Mouse (Mus musculus) neural tube, embryonic 12.5 days (tissue): ENCODE results near the gene Nos1ap. TPM values are rescaled to one million over a fixed set of nuclear protein-coding genes. Genes with fewer than 3 reads are reported as not detected.

ENCODE experiments used
- ATAC-seq: fragments of 200-750 bp; cut with Nextera tagmentation; 2 replicates; pipeline ENCODE4 v1.8.0; 2017; ENCODE audit warnings: low read depth, mild to moderate bottlenecking, moderate TSS enrichment, moderate library complexity; ENCODE audit not compliant: low FRiP score
- H3K27ac ChIP-seq: fragments of 300-500 bp; sonication (generic); 2 replicates; pipeline ENCODE4 v1.5.1; 2016
- H3K27me3 ChIP-seq: fragments of 300-500 bp; sonication (generic); replicated peaks from 2 replicates; pipeline ENCODE4 v1.6.1; 2016; ENCODE audit warnings: mild to moderate bottlenecking
- H3K36me3 ChIP-seq: fragments of 300-500 bp; sonication (generic); 2 replicates; pipeline ENCODE4 v1.6.1; 2016; ENCODE audit warnings: mild to moderate bottlenecking
- H3K4me1 ChIP-seq: fragments of 300-500 bp; sonication (generic); 2 replicates; pipeline ENCODE4 v1.6.1; 2016
- H3K4me2 ChIP-seq: fragments of 300-500 bp; sonication (generic); replicated peaks from 2 replicates; pipeline ENCODE4 v1.6.1; 2016; ENCODE audit warnings: mild to moderate bottlenecking
- H3K4me3 ChIP-seq: fragments of 300-500 bp; sonication (generic); 2 replicates; pipeline ENCODE4 v1.5.1; 2016
- H3K9ac ChIP-seq: fragments of 300-500 bp; sonication (generic); 2 replicates; pipeline ENCODE4 v1.6.1; 2016; ENCODE audit warnings: mild to moderate bottlenecking
- H3K9me3 ChIP-seq: fragments of 300-500 bp; sonication (generic); 2 replicates; pipeline ENCODE4 v1.6.1; 2016; ENCODE audit warnings: mild to moderate bottlenecking
- WGBS: fragments of 180-500 bp; shearing (Covaris S2); methylation state at CpG from one replicate; pipeline ENCODE4 v1.1.7; 2016; 5-methylcytosine and 5-hydroxymethylcytosine counted together
- polyA plus RNA-seq: library from polyadenylated mRNA; unstranded; fragments of >200 nt; fragmentation: Nextera tagmentation; extraction: Ambion mirVana; gene quantifications from 2 replicates; pipeline ENCODE4 v1.2.1, GENCODE M21; 2016

Gene Nos1ap
- polyA plus RNA-seq, 1 experiment from 2014 or later: 19.7 TPM

DNA sequence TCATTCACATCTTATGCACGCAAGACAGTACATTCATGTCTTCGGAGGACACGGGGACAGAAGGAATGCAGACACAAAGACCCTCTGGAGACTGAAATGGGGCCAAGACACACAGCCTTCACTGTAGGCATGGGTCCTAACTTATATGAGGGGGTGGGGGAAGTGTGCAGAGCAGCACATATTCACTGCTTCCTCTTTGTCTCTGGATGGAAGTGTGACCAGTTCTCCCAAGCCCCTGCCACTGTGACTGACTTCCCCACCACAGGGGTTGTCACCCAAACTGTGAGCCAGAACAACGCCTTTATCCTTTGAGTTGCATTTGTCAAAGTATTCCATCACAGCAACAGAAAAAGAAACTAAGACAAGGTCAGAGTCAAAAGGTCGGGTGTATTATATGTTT, 7.3 kb downstream of the Nos1ap start:
- Histone ChIP-seq H3K27ac (no peak overlapping the region), H3K36me3 (peaks cover 4% of the 10 kb centered on the region; the same call in 1 of the 2 replicates), H3K4me3 (no peak overlapping the region), H3K4me1 (no peaks in the 10 kb centered on the region), H3K4me2 (no peak overlapping the region), H3K9ac (no peak overlapping the region), H3K9me3 (peaks cover 9% of the 10 kb centered on the region), H3K27me3 (no peaks in the 10 kb centered on the region)
- 76% methylated on average over 5 of the region's 5 CpGs for WGBS
- no peak for ATAC-seq

DNA sequence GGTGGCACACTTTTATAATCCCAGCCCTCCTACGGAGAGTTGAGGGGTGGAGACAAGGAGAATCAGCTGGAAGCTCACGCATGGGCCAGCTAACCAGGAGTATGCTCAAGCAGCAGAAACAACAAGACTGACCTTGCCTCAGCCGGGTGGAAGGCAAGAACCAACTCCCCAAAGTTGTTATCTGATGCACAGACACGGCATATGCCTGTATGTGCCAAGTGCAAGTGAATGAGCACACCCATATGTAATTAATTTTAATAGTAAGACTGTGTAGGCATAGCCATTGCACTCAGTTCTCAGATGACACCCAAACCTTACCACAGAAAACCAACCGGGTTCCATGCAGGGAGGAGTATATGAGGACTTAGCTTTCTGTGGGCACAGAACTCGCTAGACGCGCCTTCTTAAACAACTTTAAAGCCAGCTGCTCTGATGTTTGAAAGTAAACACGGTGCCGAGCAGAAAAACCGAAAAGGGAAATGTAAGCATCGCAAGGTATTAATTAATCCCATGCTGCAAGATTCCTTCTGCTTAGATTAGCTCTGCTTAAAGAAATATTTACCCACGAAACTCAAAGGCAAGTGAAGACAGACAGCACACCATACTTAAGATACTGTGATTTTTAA, 9.1 kb downstream of the Nos1ap start:
- Histone ChIP-seq H3K9me3 (peaks cover 5% of the 10 kb centered on the region), H3K27me3 (no peaks in the 10 kb centered on the region), H3K4me1 (peaks cover 15% of the 10 kb centered on the region), H3K9ac (no peak overlapping the region), H3K4me3 (no peak overlapping the region), H3K36me3 (peaks cover 4% of the 10 kb centered on the region; the same call in 1 of the 2 replicates), H3K4me2 (no peak overlapping the region), H3K27ac (no peak overlapping the region)
- WGBS: 85% methylated on average over 13 of the region's 13 CpGs
- no peak for ATAC-seq

DNA sequence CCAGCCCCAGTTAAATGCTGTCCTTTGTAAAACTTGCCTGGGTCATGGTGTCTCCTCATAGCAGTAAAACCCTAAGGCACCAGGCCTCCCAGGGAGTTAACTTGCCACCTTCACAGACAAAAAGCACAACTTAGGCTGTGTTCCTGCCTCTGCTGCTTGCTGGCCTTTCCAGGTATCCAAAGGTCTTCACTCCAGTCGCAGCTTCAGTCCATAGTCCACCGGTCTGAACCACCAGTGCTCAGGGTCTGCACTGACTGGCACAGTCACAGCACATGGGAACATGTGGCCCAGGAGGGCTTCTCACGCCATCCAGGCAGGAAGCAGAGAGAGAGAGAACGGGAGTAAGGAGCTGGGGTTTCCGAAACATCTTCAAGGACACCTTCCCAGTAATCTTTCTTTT, 10.2 kb downstream of the Nos1ap start:
- no peak overlapping the region for H3K4me2 ChIP-seq
- H3K9ac ChIP-seq: no peak overlapping the region
- no peaks in the 10 kb centered on the region for H3K36me3 ChIP-seq
- H3K4me1 ChIP-seq: peaks cover 15% of the 10 kb centered on the region
- no peak overlapping the region for H3K27ac ChIP-seq
- ATAC-seq: no peak
- 94% methylated on average over 5 of the region's 5 CpGs for WGBS
- H3K9me3 ChIP-seq: no peaks in the 10 kb centered on the region
- H3K4me3 ChIP-seq: no peak overlapping the region
- no peaks in the 10 kb centered on the region for H3K27me3 ChIP-seq

DNA sequence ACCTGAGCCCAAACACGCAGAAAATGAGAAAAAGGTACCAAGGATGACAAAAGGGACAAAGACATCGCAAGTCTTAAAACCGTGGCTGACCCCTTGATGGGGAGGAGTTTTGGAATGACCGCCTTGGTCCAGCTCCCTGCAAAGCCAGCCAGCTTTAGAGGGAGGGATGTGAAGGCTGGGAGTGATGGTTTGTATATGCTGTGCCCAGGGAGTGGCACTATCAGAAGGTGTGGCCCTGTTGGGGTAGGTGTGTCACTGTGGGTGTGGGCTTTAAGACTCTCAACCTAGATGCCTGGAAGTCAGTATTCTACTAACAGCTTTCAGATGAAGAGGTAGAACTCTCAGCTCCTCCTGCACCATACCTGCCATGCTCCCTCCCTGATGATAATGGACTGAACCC, 10.6 kb downstream of the Nos1ap start:
- H3K9me3 ChIP-seq: no peaks in the 10 kb centered on the region
- no peak overlapping the region for H3K9ac ChIP-seq
- H3K4me3 ChIP-seq: no peak overlapping the region
- H3K4me2 ChIP-seq: no peak overlapping the region
- no peak overlapping the region for H3K27ac ChIP-seq
- H3K27me3 ChIP-seq: no peaks in the 10 kb centered on the region
- WGBS: 94% methylated on average over 4 of the region's 4 CpGs
- H3K36me3 ChIP-seq: no peaks in the 10 kb centered on the region
- H3K4me1 ChIP-seq: peaks cover 15% of the 10 kb centered on the region
- no peak for ATAC-seq

DNA sequence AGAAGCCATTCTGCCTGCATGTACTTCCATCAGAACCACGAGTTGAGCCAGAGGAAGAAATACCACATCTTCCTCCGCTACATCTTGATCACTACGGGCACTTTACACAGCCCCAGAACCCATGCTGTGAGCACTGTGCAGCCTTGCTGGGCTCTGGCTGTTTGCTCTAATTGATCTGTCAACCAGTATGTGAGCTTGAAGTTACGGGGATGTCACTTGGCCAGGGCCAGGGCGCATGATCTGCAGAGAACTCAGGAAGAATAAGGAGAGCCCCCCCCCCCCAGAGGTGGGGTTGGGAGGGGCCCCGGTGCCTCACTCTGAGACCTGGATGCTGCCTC, 13.0 kb downstream of the Nos1ap start:
- H3K9ac ChIP-seq: no peak overlapping the region
- H3K4me3 ChIP-seq: no peak overlapping the region
- peaks cover 15% of the 10 kb centered on the region for H3K4me1 ChIP-seq
- 19% methylated on average over 6 of the region's 6 CpGs for WGBS
- no peak for ATAC-seq
- H3K4me2 ChIP-seq: no peak overlapping the region
- H3K36me3 ChIP-seq: no peaks in the 10 kb centered on the region
- peaks cover 5% of the 10 kb centered on the region; the same call in 1 of the 2 replicates for H3K9me3 ChIP-seq
- no peaks in the 10 kb centered on the region for H3K27me3 ChIP-seq
- H3K27ac ChIP-seq: no peak overlapping the region

DNA sequence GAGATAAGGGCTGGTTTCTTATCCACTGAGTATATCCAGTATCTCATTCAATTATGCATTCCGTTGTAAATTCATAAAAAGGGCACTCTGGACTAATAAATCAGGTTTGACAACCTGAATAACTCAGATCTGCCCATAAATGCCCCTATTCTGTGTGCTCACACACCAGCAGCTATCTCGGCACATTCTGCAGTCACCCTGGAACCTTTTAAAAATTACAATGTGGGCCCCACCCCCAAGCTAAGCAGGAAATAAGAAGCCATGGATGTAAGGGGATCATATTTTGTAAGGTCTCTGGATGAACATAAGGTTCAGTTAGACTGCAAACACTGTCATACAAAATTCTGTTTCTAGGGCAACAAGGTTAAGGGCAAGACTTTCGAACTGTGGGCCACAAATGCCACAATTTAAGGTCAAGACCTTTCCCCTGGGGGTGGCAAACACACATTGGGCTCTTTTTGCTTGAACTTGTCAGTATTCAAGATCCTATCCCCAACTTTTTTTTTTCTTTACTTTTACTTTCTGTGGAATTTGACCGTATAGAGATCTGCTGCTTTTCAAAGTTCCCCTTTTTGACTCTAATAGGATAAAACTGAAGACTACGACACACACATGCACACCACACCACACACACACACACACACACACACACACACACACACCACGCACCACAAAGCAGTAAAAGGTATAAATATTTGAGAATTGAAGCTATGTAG, 13.5 kb downstream of the Nos1ap start:
- no peak overlapping the region for H3K27ac ChIP-seq
- no peaks in the 10 kb centered on the region for H3K36me3 ChIP-seq
- peaks cover 15% of the 10 kb centered on the region for H3K4me1 ChIP-seq
- no peaks in the 10 kb centered on the region for H3K27me3 ChIP-seq
- no peak for ATAC-seq
- WGBS: 49% methylated on average over 6 of the region's 6 CpGs
- H3K4me3 ChIP-seq: no peak overlapping the region
- no peak overlapping the region for H3K9ac ChIP-seq
- no peak overlapping the region for H3K4me2 ChIP-seq
- H3K9me3 ChIP-seq: peaks cover 5% of the 10 kb centered on the region; the same call in 1 of the 2 replicates

DNA sequence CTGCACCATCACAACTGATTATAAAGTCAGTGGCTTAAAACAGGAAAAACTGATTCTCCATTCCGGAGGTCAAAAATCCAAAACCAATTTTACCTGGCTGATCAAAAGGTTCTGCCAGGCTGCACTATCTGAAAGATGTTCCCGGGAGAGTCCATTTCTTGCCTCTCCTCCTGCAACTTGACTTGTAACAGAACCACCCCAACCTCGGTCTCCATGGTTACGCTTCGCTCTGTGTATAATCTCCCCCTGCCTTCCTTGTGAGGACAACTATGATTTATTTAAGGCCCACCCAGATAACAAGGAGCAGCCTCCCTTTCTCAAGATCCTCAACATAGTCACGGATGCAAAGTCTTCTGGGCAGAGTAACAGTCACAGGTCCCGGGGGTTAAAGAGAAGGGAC, 16.5 kb downstream of the Nos1ap start:
- no peak overlapping the region for H3K27ac ChIP-seq
- no peaks in the 10 kb centered on the region for H3K27me3 ChIP-seq
- no peak overlapping the region for H3K9ac ChIP-seq
- peaks cover 5% of the 10 kb centered on the region; the same call in 1 of the 2 replicates for H3K9me3 ChIP-seq
- 83% methylated on average over 7 of the region's 7 CpGs for WGBS
- H3K4me1 ChIP-seq: peaks cover 15% of the 10 kb centered on the region
- no peak overlapping the region for H3K4me3 ChIP-seq
- ATAC-seq: no peak
- H3K4me2 ChIP-seq: no peak overlapping the region
- no peaks in the 10 kb centered on the region for H3K36me3 ChIP-seq

DNA sequence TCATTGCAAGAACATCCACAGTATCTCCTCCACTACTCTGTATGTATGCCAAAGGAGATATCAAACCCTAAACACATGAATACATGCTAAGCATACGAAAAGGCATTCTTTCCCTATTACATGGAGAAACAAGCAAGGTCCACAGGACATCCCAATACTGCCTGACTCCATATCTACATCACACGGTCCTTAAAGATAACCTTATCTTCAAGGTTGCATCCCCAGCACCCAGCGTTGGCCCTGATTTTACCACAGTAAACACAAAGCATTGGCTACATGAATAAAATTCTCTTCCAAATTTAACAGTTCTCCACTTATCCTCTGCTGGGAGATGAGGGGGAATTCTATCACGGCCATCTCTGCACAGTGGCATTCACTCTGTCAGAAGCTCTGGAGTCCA, 22.7 kb downstream of the Nos1ap start:
- no peaks in the 10 kb centered on the region for H3K36me3 ChIP-seq
- no peak overlapping the region for H3K27ac ChIP-seq
- H3K27me3 ChIP-seq: no peaks in the 10 kb centered on the region
- H3K4me2 ChIP-seq: no peak overlapping the region
- H3K4me3 ChIP-seq: no peak overlapping the region
- H3K9ac ChIP-seq: no peak overlapping the region
- WGBS: 93% methylated on average over 4 of the region's 4 CpGs
- H3K9me3 ChIP-seq: no peaks in the 10 kb centered on the region
- no peaks in the 10 kb centered on the region for H3K4me1 ChIP-seq
- ATAC-seq: no peak

DNA sequence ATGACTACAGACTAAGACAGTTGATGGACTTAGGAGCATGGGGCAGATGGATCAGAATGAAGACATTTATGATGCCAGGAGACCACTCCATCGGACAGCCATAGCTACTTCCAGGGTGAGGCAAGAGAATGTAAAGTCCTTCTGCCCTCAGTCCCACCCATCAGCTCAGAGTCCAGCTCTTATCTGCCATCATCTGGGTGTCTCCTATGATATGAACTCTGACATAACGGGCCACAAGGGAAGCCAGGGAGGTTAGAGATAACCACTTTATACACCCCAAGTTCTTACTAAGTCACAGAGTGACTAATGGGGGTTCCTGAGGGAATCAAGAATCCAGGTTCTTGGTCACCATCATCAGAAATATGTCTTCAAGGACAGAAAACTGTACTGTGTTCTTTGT, 23.1 kb downstream of the Nos1ap start:
- Histone ChIP-seq H3K4me3 (no peak overlapping the region), H3K27ac (no peak overlapping the region), H3K9ac (no peak overlapping the region), H3K4me2 (no peak overlapping the region), H3K9me3 (no peaks in the 10 kb centered on the region), H3K27me3 (no peaks in the 10 kb centered on the region), H3K36me3 (no peaks in the 10 kb centered on the region), H3K4me1 (no peaks in the 10 kb centered on the region)
- no peak for ATAC-seq
- WGBS: 90% methylated on average over 2 of the region's 2 CpGs

DNA sequence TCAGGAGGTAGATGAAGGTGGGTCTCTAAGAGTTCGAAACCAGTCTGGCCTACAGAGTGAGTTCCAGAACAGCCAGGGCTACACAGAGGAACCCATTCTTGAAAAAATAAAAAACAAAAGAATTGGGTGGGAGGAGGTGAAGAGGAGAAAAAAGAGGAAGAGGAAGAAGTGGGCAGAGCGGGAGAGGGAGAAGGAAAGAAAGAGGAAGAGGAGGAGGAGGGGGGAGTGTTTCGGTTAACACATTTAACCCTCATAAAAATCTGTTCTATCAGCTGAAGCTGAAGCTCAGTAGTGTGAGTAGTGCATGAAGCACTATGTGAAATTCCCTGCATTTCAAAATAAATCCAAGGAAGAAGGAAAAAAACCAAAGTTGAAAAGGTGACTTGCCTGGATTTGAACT, 24.7 kb downstream of the Nos1ap start:
- H3K27me3 ChIP-seq: no peaks in the 10 kb centered on the region
- no peak overlapping the region for H3K4me3 ChIP-seq
- H3K9ac ChIP-seq: no peak overlapping the region
- ATAC-seq: no peak
- WGBS: 88% methylated on average over 3 of the region's 3 CpGs
- H3K9me3 ChIP-seq: no peaks in the 10 kb centered on the region
- no peaks in the 10 kb centered on the region for H3K36me3 ChIP-seq
- H3K4me2 ChIP-seq: no peak overlapping the region
- H3K27ac ChIP-seq: no peak overlapping the region
- no peaks in the 10 kb centered on the region for H3K4me1 ChIP-seq

DNA sequence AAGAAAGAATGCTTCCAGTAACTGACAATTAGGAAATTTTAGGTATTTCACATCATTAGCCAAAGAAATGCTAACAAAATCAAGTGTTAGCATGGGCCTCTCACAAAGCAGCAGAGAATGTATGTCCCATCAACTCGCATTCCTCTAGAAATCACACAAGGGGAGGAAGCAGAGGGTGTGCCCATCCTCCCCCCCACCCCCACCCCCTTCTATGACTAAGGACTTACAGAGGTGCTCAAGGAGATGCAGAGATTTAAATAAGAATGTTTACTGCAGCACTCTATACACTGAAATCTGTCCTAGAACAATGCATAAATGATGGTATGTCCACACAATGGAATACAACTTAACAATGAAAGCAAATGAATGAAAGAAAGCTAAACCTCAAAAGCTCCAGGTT, 27.2 kb downstream of the Nos1ap start:
- no peaks in the 10 kb centered on the region for H3K4me1 ChIP-seq
- no peaks in the 10 kb centered on the region for H3K9me3 ChIP-seq
- no peaks in the 10 kb centered on the region for H3K36me3 ChIP-seq
- no peak overlapping the region for H3K4me2 ChIP-seq
- 75% methylated on average over 1 of the region's 1 CpGs for WGBS
- H3K27me3 ChIP-seq: no peaks in the 10 kb centered on the region
- no peak for ATAC-seq
- no peak overlapping the region for H3K27ac ChIP-seq
- no peak overlapping the region for H3K4me3 ChIP-seq
- no peak overlapping the region for H3K9ac ChIP-seq

DNA sequence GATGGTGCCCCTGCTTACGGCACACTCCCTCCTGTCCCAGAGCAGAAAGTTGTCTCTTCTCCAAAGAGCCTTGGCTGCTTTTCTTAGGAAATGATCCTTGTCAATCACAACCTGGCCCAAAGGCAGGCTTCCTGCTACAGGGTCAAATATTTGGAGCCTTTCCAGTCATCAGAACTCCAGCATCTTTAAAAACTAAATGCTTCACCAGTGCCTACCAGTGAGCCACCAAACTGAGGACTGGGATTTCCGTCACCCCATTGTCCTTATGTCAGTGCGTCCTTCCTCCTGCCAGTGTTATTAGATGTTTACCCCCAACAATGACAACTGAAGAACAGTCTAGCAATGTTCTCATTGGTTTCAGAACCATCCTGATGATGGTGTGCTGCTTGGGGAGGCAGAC, 28.9 kb downstream of the Nos1ap start:
- Histone ChIP-seq H3K27me3 (no peaks in the 10 kb centered on the region), H3K9ac (no peak overlapping the region), H3K4me3 (no peak overlapping the region), H3K27ac (no peak overlapping the region), H3K4me1 (no peaks in the 10 kb centered on the region), H3K4me2 (no peak overlapping the region), H3K9me3 (no peaks in the 10 kb centered on the region), H3K36me3 (no peaks in the 10 kb centered on the region)
- 87% methylated on average over 3 of the region's 3 CpGs for WGBS
- no peak for ATAC-seq

DNA sequence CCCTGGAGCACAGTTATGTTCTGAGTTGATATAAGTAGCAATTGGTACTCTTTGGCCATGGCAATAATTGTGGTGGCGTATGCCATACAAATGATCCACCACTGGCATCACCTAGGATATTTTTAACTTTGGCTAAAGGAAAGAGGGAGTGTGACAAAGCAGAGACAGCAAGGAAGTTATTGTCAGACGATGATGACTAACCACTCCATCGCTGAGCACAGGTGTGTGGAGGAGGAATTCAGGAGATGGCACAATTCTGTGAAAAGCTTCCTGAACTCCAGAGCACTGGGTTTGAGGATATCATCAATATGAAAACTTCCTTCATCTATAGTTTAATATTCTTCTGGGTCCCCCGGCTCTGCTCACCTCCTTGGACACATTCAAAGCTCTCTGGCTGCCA, 31.7 kb downstream of the Nos1ap start:
- no peak overlapping the region for H3K27ac ChIP-seq
- no peak overlapping the region for H3K4me3 ChIP-seq
- H3K4me1 ChIP-seq: no peaks in the 10 kb centered on the region
- H3K27me3 ChIP-seq: no peaks in the 10 kb centered on the region
- H3K4me2 ChIP-seq: no peak overlapping the region
- H3K9me3 ChIP-seq: no peaks in the 10 kb centered on the region
- no peaks in the 10 kb centered on the region for H3K36me3 ChIP-seq
- 90% methylated on average over 4 of the region's 4 CpGs for WGBS
- ATAC-seq: no peak
- no peak overlapping the region for H3K9ac ChIP-seq
